Mouse (Mus musculus): ENCODE measurements around the gene Sbp.

- TF ChIP-seq CTCF (IDR thresholded peaks at IDR 0.05; ENCODE audit: low read depth, low read length) (no peak), POLR2A (IDR thresholded peaks at IDR 0.05; ENCODE audit: borderline replicate concordance, low read depth, low read length) (no peak)
Observed at GRCm38 (mm10) chr17:23971315-23971714, 29.8 kb downstream of the Sbp start.

All from bone marrow macrophage, adult 2 months (primary cell).